Mouse (Mus musculus) central nervous system, embryonic 18 days (tissue): ENCODE results near the gene Pigk. TPM values are rescaled to one million over a fixed set of nuclear protein-coding genes. Genes with fewer than 3 reads are reported as not detected.

Experiments used
- polyA plus RNA-seq: library from polyadenylated mRNA; depleted of rRNA; stranded (reverse); fragments of >200 nt; gene quantifications from 2 replicates; pipeline ENCODE4 v1.2.3, GENCODE M21; 2012; rRNA removed

Pigk gene
- polyA plus RNA-seq = 16.6 and 19.4 TPM in 2 replicates

DNA sequence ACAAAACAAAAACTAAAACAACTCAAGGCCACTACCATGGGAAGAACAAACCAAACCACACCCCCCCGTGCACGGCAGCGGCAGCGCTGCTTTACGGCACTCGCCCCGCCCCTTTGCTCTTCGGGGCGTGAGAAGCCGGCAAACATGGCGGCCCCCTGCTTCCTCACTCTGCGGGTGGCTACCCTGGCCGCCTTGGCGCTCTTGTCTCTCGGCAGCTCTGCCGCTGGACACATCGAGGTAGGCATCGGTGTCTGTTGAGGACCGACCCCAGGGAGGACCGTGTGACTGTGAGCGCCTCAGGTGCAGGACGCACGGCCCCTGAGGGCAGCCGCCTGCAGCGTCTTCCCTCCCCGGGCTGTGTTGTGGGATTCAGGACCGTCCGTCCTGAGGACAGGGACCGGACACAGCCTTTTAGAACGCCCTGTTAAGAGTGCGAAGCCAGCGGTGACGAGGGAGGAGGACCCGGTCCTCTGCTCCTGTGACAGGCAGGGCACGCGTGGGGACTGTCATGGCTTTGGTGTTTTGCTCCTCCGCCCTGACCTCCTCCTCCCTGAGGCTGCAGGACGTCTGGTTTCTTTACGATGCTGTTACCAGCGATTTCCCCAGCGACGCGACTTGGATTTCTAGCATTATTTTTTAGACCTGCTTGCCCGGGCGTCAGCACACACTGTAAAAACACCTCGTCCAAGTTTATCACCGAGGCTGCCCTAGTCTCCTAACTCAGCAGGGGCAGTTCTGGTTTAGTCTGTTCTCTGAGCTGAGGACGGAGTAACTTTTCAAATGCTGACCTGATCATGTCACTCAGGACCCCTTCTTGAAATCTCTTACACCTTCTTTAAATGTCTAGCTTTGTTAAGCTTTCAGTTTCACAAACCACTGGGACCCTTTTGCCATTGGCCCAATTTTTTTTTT, at the start of gene Pigk:
Pigk (plus strand) TSS at position 110 of the 912 bp plus-strand sequence.

DNA sequence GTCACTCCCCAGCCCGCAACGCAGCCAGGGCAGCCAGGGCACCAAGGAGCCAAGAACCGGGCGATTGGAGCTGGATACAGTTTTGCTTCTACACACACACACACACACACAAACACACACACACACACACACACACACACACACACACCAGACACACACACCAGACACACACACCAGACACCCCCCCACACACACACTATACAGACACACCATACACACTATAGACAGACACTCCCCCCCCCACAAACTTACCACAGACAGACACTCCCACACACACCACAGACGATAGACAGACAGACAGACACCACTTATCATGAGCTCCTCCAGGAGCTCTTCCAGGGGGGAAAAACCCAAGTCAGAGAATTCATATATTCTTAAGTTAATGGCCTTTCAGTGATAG, 45.7 kb upstream of the Pigk start, which contains the start of gene Ak5:
Ak5 (minus strand) TSS at position 122 of the 400 bp plus-strand sequence.

DNA sequence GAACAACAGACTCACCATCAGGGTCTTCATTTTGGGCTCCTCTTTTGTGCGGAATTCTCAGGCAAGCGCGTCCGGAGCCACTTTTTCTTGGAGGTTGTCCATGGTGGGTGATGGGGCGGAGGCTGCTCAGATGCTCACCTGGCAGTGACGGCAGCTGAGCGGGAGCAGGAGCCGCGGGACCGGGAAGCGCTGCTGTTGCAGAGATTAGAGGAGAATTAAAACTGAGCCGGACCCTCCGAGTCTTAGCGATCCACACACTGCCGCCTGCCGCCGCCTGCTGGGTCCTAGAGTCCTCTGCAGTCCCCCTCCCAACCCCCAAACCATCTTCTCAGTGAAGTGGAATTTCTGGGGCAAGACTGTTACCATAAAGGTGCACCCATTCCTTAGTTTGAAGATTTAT, 268.1 kb downstream of the Pigk start, which contains the start of gene St6galnac5:
St6galnac5 (minus strand) TSS at position 259 of the 400 bp plus-strand sequence.

Other genes with a start within 250 kb of the Pigk start
- 6.2 and 6.6 TPM in 2 replicates for gene Ak5, start 45.7 kb upstream of the Pigk start, polyA plus RNA-seq